Mouse (Mus musculus) kidney, postnatal 4 days (tissue): ENCODE results near the gene Parp16.

Source experiments
- DNase-seq, 2 experiments: peaks; one replicate each; pipeline ENCODE4 v3.0.0; 2021; ENCODE audit warnings: mixed read lengths in 2 of 2

The Parp16 gene

GRCm38 (mm10) chr9:65195053-65195452, at the start of gene Parp16:
Gene Parp16 (plus strand): TSS chr9:65195353.
- no peak for DNase-seq

GRCm38 (mm10) chr9:65146001-65146400, 49.2 kb upstream of the Parp16 start:
- DNase-seq: no peak

- no peak for DNase-seq
These were observed 46.6 kb upstream of the Parp16 start for GRCm38 (mm10) chr9:65148507-65148906.

GRCm38 (mm10) chr9:65152711-65153330, 42.3 kb upstream of the Parp16 start:
- DNase-seq: no peak

GRCm38 (mm10) chr9:65153331-65153711, 41.8 kb upstream of the Parp16 start:
- peak; percentile 43 to 69 for DNase-seq

- peak; percentile 57 to 72 for DNase-seq
These were observed 40.3 kb upstream of the Parp16 start for GRCm38 (mm10) chr9:65154692-65155455.

- peak in 1 of 2 experiments; percentile 41 for DNase-seq
These were observed 38.5 kb upstream of the Parp16 start for GRCm38 (mm10) chr9:65156604-65157003.

- DNase-seq: no peak
These were observed 37.5 kb upstream of the Parp16 start for GRCm38 (mm10) chr9:65157631-65158030.

- DNase-seq: no peak
These were observed 34.0 kb upstream of the Parp16 start for GRCm38 (mm10) chr9:65161188-65161587.

- no peak for DNase-seq
These were observed 33.3 kb upstream of the Parp16 start for GRCm38 (mm10) chr9:65161881-65162280.

GRCm38 (mm10) chr9:65162711-65163639, 32.2 kb upstream of the Parp16 start:
- peak; percentile 54 to 66 for DNase-seq

GRCm38 (mm10) chr9:65164870-65165269, 30.3 kb upstream of the Parp16 start:
- no peak for DNase-seq

- no peak for DNase-seq
These were observed 28.8 kb upstream of the Parp16 start for GRCm38 (mm10) chr9:65166386-65166785.

- no peak for DNase-seq
These were observed 26.6 kb upstream of the Parp16 start for GRCm38 (mm10) chr9:65168534-65168933.

- no peak for DNase-seq
These were observed 26.2 kb upstream of the Parp16 start for GRCm38 (mm10) chr9:65168952-65169351.

GRCm38 (mm10) chr9:65172654-65173053, 22.5 kb upstream of the Parp16 start:
- no peak for DNase-seq

- no peak for DNase-seq
These were observed 19.8 kb upstream of the Parp16 start for GRCm38 (mm10) chr9:65175234-65175938.

GRCm38 (mm10) chr9:65175939-65176871, 18.9 kb upstream of the Parp16 start:
- DNase-seq: no peak

GRCm38 (mm10) chr9:65177497-65177896, 17.7 kb upstream of the Parp16 start:
- DNase-seq: no peak

GRCm38 (mm10) chr9:65177912-65178311, 17.2 kb upstream of the Parp16 start:
- no peak for DNase-seq
